Mouse (Mus musculus) small intestine, adult 2 months (tissue): ENCODE measurements around the gene Camk1g.

ENCODE experiments used
- CTCF ChIP-seq: fragments of 200-500 bp; IDR thresholded peaks from 2 replicates; pipeline ENCODE4 v1.5.1; 2012; ENCODE audit warnings: low read depth, mild to moderate bottlenecking, control low read depth, inconsistent platforms, low read length, moderate library complexity, mixed read lengths; ENCODE audit not compliant: insufficient replicate concordance, insufficient read length; ENCODE audit errors: extremely low read depth
- POLR2A ChIP-seq: fragments of 200-500 bp; IDR thresholded peaks from 2 replicates; pipeline ENCODE4 v1.6.1; 2012; ENCODE audit warnings: low read depth, mild to moderate bottlenecking, control low read depth, inconsistent platforms, low read length, moderate library complexity

GRCm38 (mm10) chr1:193373906-193374413 is 3.9 kb upstream of the Camk1g start:
- TF ChIP-seq CTCF, result no peak
- no peak for TF ChIP-seq POLR2A
